Mouse (Mus musculus) erythroblast, embryonic 14.5 days (primary cell): ENCODE data around the gene Dlgap1. TPM values are rescaled to one million over a fixed set of nuclear protein-coding genes. Genes with fewer than 3 reads are reported as not detected.
"Not testable (repeated sequence)": the region's sequence is repeated elsewhere in the genome, so short reads cannot be mapped to it uniquely, and the experiment has no call there.

Experiments
- H3K27me3 ChIP-seq: 2 replicates; pipeline ENCODE4 v1.6.1; 2012; ENCODE audit warnings: inconsistent platforms; ENCODE audit not compliant: control insufficient read depth
- H3K36me3 ChIP-seq: 2 replicates; pipeline ENCODE4 v1.6.1; 2012; ENCODE audit warnings: mild to moderate bottlenecking, inconsistent platforms; ENCODE audit not compliant: control insufficient read depth
- H3K4me1 ChIP-seq: 2 replicates; pipeline ENCODE4 v1.6.1; 2012; ENCODE audit warnings: inconsistent platforms; ENCODE audit not compliant: control insufficient read depth
- H3K4me3 ChIP-seq: replicated peaks from 2 replicates; pipeline ENCODE3; 2012; ENCODE audit warnings: moderate library complexity, mild to moderate bottlenecking, inconsistent platforms
- H3K9me3 ChIP-seq: 2 replicates; pipeline ENCODE4 v1.6.1; 2012; ENCODE audit warnings: low read length, inconsistent platforms, mixed read lengths; ENCODE audit not compliant: control insufficient read depth
- GATA1 ChIP-seq: IDR thresholded peaks from 2 replicates; pipeline ENCODE4 v1.6.1; 2012; ENCODE audit warnings: low read length, inconsistent platforms, mixed read lengths
- TAL1 ChIP-seq: IDR thresholded peaks from 3 replicates; pipeline ENCODE4 v1.6.1; 2012; ENCODE audit warnings: low read length, inconsistent platforms, mixed read lengths
- polyA plus RNA-seq: library from polyadenylated mRNA; stranded (reverse); fragments of >175 nt; gene quantifications from 2 replicates; pipeline ENCODE4 v1.2.3, GENCODE M21; 2012

Dlgap1 gene
- polyA plus RNA-seq, 1 experiment, result not detected

DNA sequence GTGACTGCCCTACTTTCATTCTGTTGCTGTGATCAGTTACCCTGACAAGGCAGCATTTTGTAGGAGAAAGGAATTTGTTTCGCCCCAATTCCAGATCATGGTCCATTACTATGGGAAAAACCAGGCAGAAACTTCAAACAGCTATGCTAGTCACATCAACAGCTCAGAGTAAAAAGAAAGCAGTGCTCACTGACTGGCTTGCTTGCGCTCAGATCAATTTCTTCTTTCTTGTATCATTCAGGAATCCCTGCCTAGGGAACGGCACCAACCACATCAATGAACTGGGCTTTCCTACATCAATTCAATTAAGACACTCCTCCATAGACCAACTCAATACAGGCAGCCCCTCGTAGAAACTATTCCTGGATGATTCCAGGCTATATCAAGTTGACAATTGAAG, 572.9 kb downstream of the Dlgap1 start:
- Histone ChIP-seq H3K9me3 (0 out of 2 replicates have a peak, but pooled peaks cover 2% of the 10 kb centered on the region), H3K4me3 (no peak overlapping the region), H3K27me3 (no peaks in the 10 kb centered on the region), H3K36me3 (no peaks in the 10 kb centered on the region), H3K4me1 (no peaks in the 10 kb centered on the region)
- TF ChIP-seq GATA1, result no peak
- no peak for TF ChIP-seq TAL1

- no peaks in the 10 kb centered on the region for H3K9me3 ChIP-seq
- H3K36me3 ChIP-seq, result no peaks in the 10 kb centered on the region
- H3K4me1 ChIP-seq, result no peaks in the 10 kb centered on the region
- TF ChIP-seq GATA1, result no peak
- TF ChIP-seq TAL1, result no peak
- H3K27me3 ChIP-seq, result no peaks in the 10 kb centered on the region
- no peak overlapping the region for H3K4me3 ChIP-seq
Measured at GRCm38 (mm10) chr17:70550793-70551192, 581.9 kb downstream of the Dlgap1 start.

DNA sequence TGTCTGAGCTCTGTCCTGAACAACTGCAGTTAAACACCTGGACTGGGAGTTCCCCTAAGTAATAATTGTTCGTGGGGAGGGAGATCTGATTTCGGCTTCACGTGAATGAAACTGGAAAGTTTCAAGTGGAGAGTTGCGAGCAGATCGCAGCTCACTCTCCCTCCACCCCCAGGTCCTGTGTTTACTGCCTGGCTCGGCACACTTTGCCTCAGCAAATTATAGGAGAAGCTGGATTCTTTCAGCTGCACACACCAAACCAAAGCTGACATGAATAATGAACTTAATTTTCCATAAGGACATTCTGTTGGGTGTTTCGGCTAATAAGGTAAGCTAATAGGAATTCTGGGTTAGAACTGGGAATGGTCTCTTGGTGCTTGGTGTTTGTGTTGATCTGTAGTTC, 592.7 kb downstream of the Dlgap1 start:
- Histone ChIP-seq H3K4me1 (no peaks in the 10 kb centered on the region), H3K27me3 (no peaks in the 10 kb centered on the region), H3K36me3 (no peaks in the 10 kb centered on the region), H3K9me3 (peaks cover 21% of the 10 kb centered on the region), H3K4me3 (no peak overlapping the region)
- TF ChIP-seq GATA1 (no peak), TAL1 (no peak)

DNA sequence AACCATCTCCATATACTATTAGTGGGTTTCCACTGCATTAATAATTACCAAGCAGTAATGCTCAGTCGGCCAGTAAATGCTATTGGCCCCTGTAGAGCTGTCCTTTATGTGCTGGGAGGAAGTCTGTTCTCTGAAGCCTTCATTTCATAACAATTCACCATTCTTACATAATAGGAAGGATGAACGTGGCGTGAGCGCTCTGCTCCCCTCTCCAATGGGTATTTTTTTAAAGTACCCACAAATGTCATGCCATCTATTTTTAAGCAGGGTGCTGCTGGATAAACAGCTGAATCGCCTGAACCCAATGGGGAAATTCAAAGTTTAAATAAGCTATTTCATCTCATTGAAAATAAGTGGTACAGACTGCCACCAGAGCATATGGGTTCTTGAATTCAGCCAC, 602.0 kb downstream of the Dlgap1 start:
- Histone ChIP-seq H3K4me3 (no peak overlapping the region), H3K4me1 (no peaks in the 10 kb centered on the region), H3K27me3 (no peaks in the 10 kb centered on the region), H3K9me3 (no peaks in the 10 kb centered on the region; the same call in none of the 2 replicates), H3K36me3 (no peaks in the 10 kb centered on the region)
- TF ChIP-seq TAL1, result no peak
- no peak for TF ChIP-seq GATA1

- no peaks in the 10 kb centered on the region for H3K27me3 ChIP-seq
- TF ChIP-seq GATA1 (no peak), TAL1 (no peak)
- no peak overlapping the region for H3K4me3 ChIP-seq
- H3K4me1 ChIP-seq, result no peaks in the 10 kb centered on the region
- peaks cover 2% of the 10 kb centered on the region; the same call in 1 of the 2 replicates for H3K9me3 ChIP-seq
- H3K36me3 ChIP-seq, result no peaks in the 10 kb centered on the region
Measured at GRCm38 (mm10) chr17:70583042-70583441, 614.2 kb downstream of the Dlgap1 start.

- no peaks in the 10 kb centered on the region for H3K36me3 ChIP-seq
- no peak for TF ChIP-seq GATA1
- no peak for TF ChIP-seq TAL1
- H3K4me3 ChIP-seq, result no peak overlapping the region
- H3K9me3 ChIP-seq, result peaks cover 2% of the 10 kb centered on the region; the same call in 1 of the 2 replicates
- H3K27me3 ChIP-seq, result no peaks in the 10 kb centered on the region
- H3K4me1 ChIP-seq, result no peaks in the 10 kb centered on the region
Measured at GRCm38 (mm10) chr17:70586735-70587425, 618.0 kb downstream of the Dlgap1 start.

GRCm38 (mm10) chr17:70587975-70588630, 619.2 kb downstream of the Dlgap1 start:
- not testable (repeated sequence) for H3K36me3 ChIP-seq, H3K4me1 ChIP-seq, H3K9me3 ChIP-seq, H3K27me3 ChIP-seq, H3K4me3 ChIP-seq

DNA sequence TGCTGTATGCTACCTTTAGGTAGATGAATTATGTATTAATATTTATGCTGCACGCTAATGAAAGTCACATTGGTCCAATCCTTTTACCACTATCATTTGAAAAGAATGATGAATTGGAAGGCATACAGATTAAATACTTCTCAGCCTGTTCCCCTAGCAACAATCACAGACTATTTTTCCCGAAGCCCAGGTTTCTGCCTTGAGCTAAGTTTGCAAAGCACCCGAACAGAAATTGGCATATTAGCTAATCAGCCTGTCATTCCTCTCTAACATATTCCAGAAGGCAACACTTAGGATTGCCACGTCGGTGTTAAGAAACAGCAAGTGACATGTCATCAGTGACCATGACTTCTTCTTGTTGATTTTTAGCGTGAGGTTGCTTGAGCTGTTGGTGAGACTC, 619.8 kb downstream of the Dlgap1 start:
- Histone ChIP-seq H3K4me3 (no peak overlapping the region), H3K36me3 (no peaks in the 10 kb centered on the region), H3K27me3 (no peaks in the 10 kb centered on the region), H3K4me1 (no peaks in the 10 kb centered on the region), H3K9me3 (peaks cover 5% of the 10 kb centered on the region)
- TF ChIP-seq TAL1 (no peak), GATA1 (no peak)

GRCm38 (mm10) chr17:70589140-70589539, 620.3 kb downstream of the Dlgap1 start:
- H3K4me1 ChIP-seq, result no peaks in the 10 kb centered on the region
- peaks cover 5% of the 10 kb centered on the region for H3K9me3 ChIP-seq
- H3K27me3 ChIP-seq, result no peaks in the 10 kb centered on the region
- TF ChIP-seq GATA1 (no peak), TAL1 (no peak)
- no peaks in the 10 kb centered on the region for H3K36me3 ChIP-seq
- no peak overlapping the region for H3K4me3 ChIP-seq
